Mouse (Mus musculus) colon, adult 2 months (tissue): Measurements from ENCODE around the gene Sostdc1. TPM values are rescaled to one million over a fixed set of nuclear protein-coding genes. Genes with fewer than 3 reads are reported as not detected.

Source experiments
- polyA plus RNA-seq: library from polyadenylated mRNA; depleted of rRNA; stranded (reverse); fragments of >200 nt; gene quantifications from 2 replicates; pipeline ENCODE4 v1.2.3, GENCODE M21; 2012; rRNA removed

Gene Sostdc1
- 1.2 and 2.3 TPM in 2 replicates for polyA plus RNA-seq

DNA sequence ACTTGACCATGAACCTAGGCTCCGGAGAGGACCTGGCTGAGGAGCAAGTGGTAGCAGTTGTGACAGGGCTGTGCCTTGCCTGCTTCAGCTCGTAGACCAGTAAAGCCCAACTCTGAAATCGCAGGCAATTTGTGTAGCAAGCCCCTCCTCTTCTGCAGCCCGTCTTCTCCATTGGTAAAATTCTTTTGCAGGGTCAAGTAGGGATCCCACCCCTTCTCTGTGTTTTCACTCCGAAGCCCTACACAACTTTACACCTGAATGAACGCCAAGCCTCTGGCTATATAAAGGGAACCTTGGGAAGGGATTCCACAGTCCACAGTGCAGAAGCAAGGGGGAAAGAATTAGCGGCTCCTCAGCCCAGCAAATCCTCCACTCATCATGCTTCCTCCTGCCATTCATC, at the start of gene Sostdc1:
Sostdc1 (plus strand) TSS at position 224 of the 400 bp plus-strand sequence.

Other genes with a start within 250 kb of the Sostdc1 start
- 5.8 and 5.9 TPM in 2 replicates for gene Ankmy2, start 157.0 kb upstream of the Sostdc1 start, polyA plus RNA-seq
- gene Bzw2, start 156.1 kb upstream of the Sostdc1 start, polyA plus RNA-seq: 8.2 and 10.6 TPM in 2 replicates
- not detected in 2 replicates for gene Lrrc72, start 60.7 kb upstream of the Sostdc1 start, polyA plus RNA-seq
- 0.57 and 0.76 TPM in 2 replicates for gene Ispd, start 67.3 kb downstream of the Sostdc1 start, polyA plus RNA-seq
- gene D630036H23Rik, start 68.0 kb downstream of the Sostdc1 start, polyA plus RNA-seq: 1.6 and 2.8 TPM in 2 replicates